In the genomic region with DNA sequence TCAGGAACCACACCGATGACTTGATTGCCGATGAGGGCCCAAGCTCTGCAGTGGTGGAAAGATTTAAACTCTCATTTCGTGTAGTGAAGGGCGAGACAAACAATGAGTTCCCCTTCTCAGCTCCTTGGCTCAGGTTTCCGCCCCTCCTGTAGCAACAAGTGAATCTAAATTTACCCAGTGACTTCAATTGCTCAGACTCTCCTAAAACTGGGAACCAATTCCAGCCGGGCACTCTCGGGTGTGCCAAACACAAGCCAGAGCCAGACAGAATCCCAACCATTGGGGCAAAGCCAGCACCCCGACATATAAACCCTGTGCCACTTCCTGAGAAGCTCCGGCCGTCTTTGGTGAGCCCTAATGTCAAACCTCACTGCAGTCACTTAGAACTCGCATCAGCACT, we compare ENCODE assay signal across 11 mouse cellular contexts. TPM values are rescaled to one million over a fixed set of nuclear protein-coding genes. Genes with fewer than 3 reads are reported as not detected.
DNase-seq lines count a peak whose midpoint lies in the region; ATAC-seq lines count a peak whose summit lies in the region.
"Had no signal": no experiment of that assay in that cellular context is flagged by ENCODE, and none has a peak within 500 bp of the region (broad histone marks: within the 10 kb centered on the region; RNA-seq: fewer than 3 reads in every experiment).

A gene (minus strand): TSS at position 139 of the 400 bp plus-strand sequence.

- intact Hi-C loops in gastrocnemius, postnatal 14 days (cut with DNase I; ENCODE audit: low total_unique reads), result no loop called here

- WGBS in lung, embryonic 16.5 days, result 26% methylated on average over 11 of the region's 11 CpGs
- 29% methylated on average over 11 of the region's 11 CpGs for WGBS in heart, embryonic 16.5 days

- no peaks in the 10 kb centered on the region for H3K27me3 ChIP-seq in lung, embryonic 16.5 days (ENCODE audit: control insufficient read depth, insufficient read depth, low read depth, low read length)
- no peaks in the 10 kb centered on the region for H3K27me3 ChIP-seq in heart, embryonic 16.5 days (ENCODE audit: control insufficient read depth, insufficient read depth, low read length)
- H3K27me3 ChIP-seq: CH12.LX had no signal

- no peak within 1 kb of the TSS for H3K9ac ChIP-seq in lung, embryonic 16.5 days (ENCODE audit: low read length)
- peak within 1 kb of the TSS; percentile 66 for H3K9ac ChIP-seq in heart, embryonic 16.5 days (ENCODE audit: low read length)

- no peak for DNase-seq in lung, adult 18-20 months
- peak; percentile 75 for DNase-seq in gastrocnemius, postnatal 14 days
- DNase-seq in lung, postnatal 36 days, result peak; percentile 11
- DNase-seq in right cerebral cortex, adult 18-20 months, result no peak
- DNase-seq in cerebellum, adult 9-10 months, result no peak
- DNase-seq: cerebellum, postnatal 14 days had no signal

- H3K36me3 ChIP-seq in lung, embryonic 16.5 days (ENCODE audit: control insufficient read depth, insufficient read depth, low read length), result no peaks in the 10 kb centered on the region
- H3K36me3 ChIP-seq in heart, embryonic 16.5 days (ENCODE audit: control insufficient read depth, insufficient read depth), result 0 out of 2 replicates have a peak, but pooled peaks cover 4% of the 10 kb centered on the region

- H3K4me2 ChIP-seq in lung, embryonic 16.5 days (ENCODE audit: low read depth, low read length), result no peak within 1 kb of the TSS
- peak within 1 kb of the TSS; percentile 65 for H3K4me2 ChIP-seq in heart, embryonic 16.5 days (ENCODE audit: low read depth, low read length)
- H3K4me2 ChIP-seq: liver, embryonic 11.5 days had no signal

- H3K4me1 ChIP-seq in lung, embryonic 16.5 days (replicated peaks; ENCODE audit: control insufficient read depth, insufficient read depth, low read length), result peaks cover 4% of the 10 kb centered on the region; the same call in 1 of the 2 replicates
- H3K4me1 ChIP-seq in heart, embryonic 16.5 days (ENCODE audit: control insufficient read depth, insufficient read depth, low read length), result peaks cover 9% of the 10 kb centered on the region

- no peak within 1 kb of the TSS for H3K4me3 ChIP-seq in lung, embryonic 16.5 days (ENCODE audit: low read length)
- peak within 1 kb of the TSS; percentile 47 for H3K4me3 ChIP-seq in heart, embryonic 16.5 days (ENCODE audit: low read length)

- no peaks in the 10 kb centered on the region for H3K9me3 ChIP-seq in lung, embryonic 16.5 days (ENCODE audit: control insufficient read depth, low read length)
- peaks cover 6% of the 10 kb centered on the region; the same call in 1 of the 2 replicates for H3K9me3 ChIP-seq in heart, embryonic 16.5 days (replicated peaks; ENCODE audit: control insufficient read depth, low read length)

- H3K27ac ChIP-seq in lung, embryonic 16.5 days (ENCODE audit: low read length), result no peak within 1 kb of the TSS
- H3K27ac ChIP-seq in heart, embryonic 16.5 days (ENCODE audit: low read length), result peak within 1 kb of the TSS; percentile 93

- ATAC-seq in lung, embryonic 16.5 days (ENCODE audit: low read depth), result 0 out of 2 replicates have a peak, but pooled peaks have one; percentile 31
- ATAC-seq in heart, embryonic 16.5 days (replicated peaks; ENCODE audit: extremely low read depth, insufficient read depth, low FRiP score), result peak; percentile 91
- ATAC-seq in megakaryocyte, adult 5-6 weeks (ENCODE audit: poor library complexity, severe bottlenecking), result no peak

RNA-seq across cellular contexts. Expression of the gene that starts here (rescaled TPM):
- polyA plus RNA-seq in lung, embryonic 16.5 days (2015; fragmentation: Nextera tagmentation; extraction: Ambion mirVana), result 1.6 and 3.7 TPM in 2 replicates
- 100 to 1,000 TPM; 158 to 177 TPM for total RNA-seq in gastrocnemius, postnatal 14 days (2021)
- polyA plus RNA-seq in heart, embryonic 16.5 days (2015; fragmentation: Nextera tagmentation; extraction: Ambion mirVana), result 69.2 and 70.5 TPM in 2 replicates
- total RNA-seq in megakaryocyte, adult 5-6 weeks (2015), result not detected in 2 replicates
- not detected in 2 replicates for total RNA-seq in megakaryocyte, adult 5-6 weeks (2017)
- total RNA-seq: CH12.LX had no signal

Comparison
In these comparisons a context has a peak if more than half of its experiments do, and no peak if none do; other contexts are left out.
1. RNA of the gene that starts here (total RNA-seq): 158 to 177 TPM in gastrocnemius, postnatal 14 days; not detected in megakaryocyte, adult 5-6 weeks; every median in the first group is over 100 times any median in the second.
2. RNA of the gene that starts here (polyA plus RNA-seq): 69.2 to 70.5 TPM in heart, embryonic 16.5 days; 1.6 to 3.7 TPM in lung, embryonic 16.5 days; every median in the first group is over 10 times any median in the second.
3. DNase-seq: peak in gastrocnemius, postnatal 14 days (single experiment) and lung, postnatal 36 days (single experiment); none in lung, adult 18-20 months (0 of 2), right cerebral cortex, adult 18-20 months (single experiment) and cerebellum, adult 9-10 months (single experiment).